Mouse (Mus musculus): ENCODE results near the gene Ltbp3. TPM values are rescaled to one million over a fixed set of nuclear protein-coding genes. Genes with fewer than 3 reads are reported as not detected.

Gene Ltbp3
- polyA plus RNA-seq (2012; ENCODE audit: insufficient read depth, insufficient read length, low replicate concordance, missing spikeins): not detected in 2 replicates

GRCm38 (mm10) chr19:5740320-5741317 lies at the start of gene Ltbp3:
Gene Ltbp3 (plus strand): TSS chr19:5740904.
- TF ChIP-seq CTCF (IDR thresholded peaks at IDR 0.05; ENCODE audit: insufficient read depth, low read depth, low read length): no peak
- no peak for TF ChIP-seq POLR2A (IDR thresholded peaks at IDR 0.05; ENCODE audit: insufficient read depth, low read depth, low read length)
- peak within 1 kb of the TSS; percentile 55 for H3K27ac ChIP-seq (ENCODE audit: insufficient read depth, low read depth, low read length)
- 45% methylated on average over 14 of the region's 14 CpGs for WGBS
- H3K4me3 ChIP-seq (ENCODE audit: insufficient read depth, low read depth, low read length): peak within 1 kb of the TSS; percentile 79
- H3K4me1 ChIP-seq (ENCODE audit: control insufficient read depth, insufficient read depth, low read length): peaks cover 32% of the 10 kb centered on the region

GRCm38 (mm10) chr19:5691601-5692000 lies 49.1 kb upstream of the Ltbp3 start:
- TF ChIP-seq CTCF (IDR thresholded peaks at IDR 0.05; ENCODE audit: insufficient read depth, low read depth, low read length): no peak
- TF ChIP-seq POLR2A (IDR thresholded peaks at IDR 0.05; ENCODE audit: insufficient read depth, low read depth, low read length): no peak
- Histone ChIP-seq H3K4me3 (ENCODE audit: insufficient read depth, low read depth, low read length) (peak overlapping the region; percentile 87; the same call in 1 of the 2 replicates), H3K27ac (ENCODE audit: insufficient read depth, low read depth, low read length) (peak overlapping the region; percentile 23; the same call in 1 of the 2 replicates), H3K4me1 (ENCODE audit: control insufficient read depth, insufficient read depth, low read length) (peaks cover 47% of the 10 kb centered on the region)
- 65% methylated on average over 5 of the region's 5 CpGs for WGBS

- TF ChIP-seq POLR2A (IDR thresholded peaks at IDR 0.05; ENCODE audit: insufficient read depth, low read depth, low read length) (no peak), CTCF (IDR thresholded peaks at IDR 0.05; ENCODE audit: insufficient read depth, low read depth, low read length) (no peak)
- peaks cover 44% of the 10 kb centered on the region for H3K4me1 ChIP-seq (ENCODE audit: control insufficient read depth, insufficient read depth, low read length)
- H3K4me3 ChIP-seq (ENCODE audit: insufficient read depth, low read depth, low read length): peak overlapping the region; percentile 22
- WGBS: 32% methylated on average over 10 of the region's 10 CpGs
- peak overlapping the region; percentile 49 for H3K27ac ChIP-seq (ENCODE audit: insufficient read depth, low read depth, low read length)
Observed at GRCm38 (mm10) chr19:5692086-5692912, 48.4 kb upstream of the Ltbp3 start.

GRCm38 (mm10) chr19:5692913-5693396 lies 47.7 kb upstream of the Ltbp3 start:
- peak overlapping the region; percentile 2; the same call in 1 of the 2 replicates for H3K4me3 ChIP-seq (ENCODE audit: insufficient read depth, low read depth, low read length)
- peak overlapping the region; percentile 49 for H3K27ac ChIP-seq (ENCODE audit: insufficient read depth, low read depth, low read length)
- TF ChIP-seq CTCF (IDR thresholded peaks at IDR 0.05; ENCODE audit: insufficient read depth, low read depth, low read length) (no peak), POLR2A (IDR thresholded peaks at IDR 0.05; ENCODE audit: insufficient read depth, low read depth, low read length) (no peak)
- 49% methylated on average over 10 of the region's 10 CpGs for WGBS
- H3K4me1 ChIP-seq (ENCODE audit: control insufficient read depth, insufficient read depth, low read length): peaks cover 39% of the 10 kb centered on the region

- H3K27ac ChIP-seq (ENCODE audit: insufficient read depth, low read depth, low read length): no peak overlapping the region
- TF ChIP-seq POLR2A (IDR thresholded peaks at IDR 0.05; ENCODE audit: insufficient read depth, low read depth, low read length) (no peak), CTCF (IDR thresholded peaks at IDR 0.05; ENCODE audit: insufficient read depth, low read depth, low read length) (no peak)
- H3K4me1 ChIP-seq (ENCODE audit: control insufficient read depth, insufficient read depth, low read length): peaks cover 38% of the 10 kb centered on the region
- 77% methylated on average over 6 of the region's 6 CpGs for WGBS
- H3K4me3 ChIP-seq (ENCODE audit: insufficient read depth, low read depth, low read length): no peak overlapping the region
Observed at GRCm38 (mm10) chr19:5693801-5694200, 46.9 kb upstream of the Ltbp3 start.

- TF ChIP-seq CTCF (IDR thresholded peaks at IDR 0.05; ENCODE audit: insufficient read depth, low read depth, low read length) (no peak), POLR2A (IDR thresholded peaks at IDR 0.05; ENCODE audit: insufficient read depth, low read depth, low read length) (no peak)
- Histone ChIP-seq H3K27ac (ENCODE audit: insufficient read depth, low read depth, low read length) (no peak overlapping the region), H3K4me3 (ENCODE audit: insufficient read depth, low read depth, low read length) (no peak overlapping the region), H3K4me1 (ENCODE audit: control insufficient read depth, insufficient read depth, low read length) (peaks cover 28% of the 10 kb centered on the region)
- WGBS: 48% methylated on average over 41 of the region's 41 CpGs
Observed at GRCm38 (mm10) chr19:5695849-5696462, 44.7 kb upstream of the Ltbp3 start.

GRCm38 (mm10) chr19:5704163-5704800 lies 36.4 kb upstream of the Ltbp3 start, which contains the start of gene Kcnk7:
Gene Kcnk7 (plus strand): TSS chr19:5704367.
- Histone ChIP-seq H3K27ac (ENCODE audit: insufficient read depth, low read depth, low read length) (no peak within 1 kb of the TSS), H3K4me1 (ENCODE audit: control insufficient read depth, insufficient read depth, low read length) (peaks cover 9% of the 10 kb centered on the region), H3K4me3 (ENCODE audit: insufficient read depth, low read depth, low read length) (no peak within 1 kb of the TSS)
- TF ChIP-seq CTCF (IDR thresholded peaks at IDR 0.05; ENCODE audit: insufficient read depth, low read depth, low read length): no peak
- no peak for TF ChIP-seq POLR2A (IDR thresholded peaks at IDR 0.05; ENCODE audit: insufficient read depth, low read depth, low read length)
- 72% methylated on average over 17 of the region's 17 CpGs for WGBS

Data from olfactory bulb, adult 2 months (tissue).